ENCODE assay signal across 15 mouse cellular contexts in the genomic region with DNA sequence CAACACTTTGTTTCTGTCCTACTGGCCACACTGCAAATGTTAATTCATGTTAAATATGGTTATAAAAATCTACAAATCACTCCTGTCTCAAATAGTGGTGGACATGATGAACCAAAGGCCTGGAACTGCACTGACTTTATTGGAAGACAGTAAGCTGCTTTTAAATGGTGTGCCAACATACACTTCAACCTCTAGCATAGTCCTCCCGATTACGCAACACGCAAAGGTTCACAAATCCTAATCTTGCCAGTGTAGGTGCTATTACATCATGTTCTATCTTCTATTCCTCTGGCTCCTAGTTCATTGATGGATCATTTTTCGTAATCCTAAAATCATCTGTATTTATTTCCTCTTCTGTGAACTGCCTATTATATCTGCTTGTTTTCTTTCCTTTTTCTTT.
"Had no signal": no experiment of that assay in that cellular context is flagged by ENCODE, and none has a peak within 500 bp of the region (broad histone marks: within the 10 kb centered on the region; RNA-seq: fewer than 3 reads in every experiment).

No protein-coding gene starts in this region.

- H3K27me3 ChIP-seq: kidney, embryonic 15.5 days; limb, embryonic 13.5 days; midbrain, embryonic 12.5 days; stomach, embryonic 15.5 days had no signal

- H3K4me2 ChIP-seq: kidney, embryonic 15.5 days; limb, embryonic 13.5 days; midbrain, embryonic 12.5 days; stomach, embryonic 15.5 days had no signal

- H3K4me1 ChIP-seq: kidney, embryonic 15.5 days; limb, embryonic 13.5 days; midbrain, embryonic 12.5 days; stomach, embryonic 15.5 days had no signal

- H3K27ac ChIP-seq: kidney, embryonic 15.5 days; limb, embryonic 13.5 days; midbrain, embryonic 12.5 days; stomach, embryonic 15.5 days had no signal

- H3K9me3 ChIP-seq: kidney, embryonic 15.5 days; limb, embryonic 13.5 days; midbrain, embryonic 12.5 days; stomach, embryonic 15.5 days had no signal

- ATAC-seq: intestine, embryonic 16.5 days; lung, postnatal 0 days; midbrain, embryonic 16.5 days had no signal

- H3K36me3 ChIP-seq: kidney, embryonic 15.5 days; limb, embryonic 13.5 days; midbrain, embryonic 12.5 days; stomach, embryonic 15.5 days had no signal

- DNase-seq: kidney, adult 2 months; kidney, postnatal 14 days; left cerebral cortex, postnatal 4 days; lung, adult 18-20 months; lung, postnatal 4 days; right cerebral cortex, postnatal 14 days; thymus, adult 2 months; thymus, postnatal 25 days had no signal

- H3K9ac ChIP-seq: kidney, embryonic 15.5 days; limb, embryonic 13.5 days; midbrain, embryonic 12.5 days; stomach, embryonic 15.5 days had no signal

- H3K4me3 ChIP-seq: kidney, embryonic 15.5 days; limb, embryonic 13.5 days; midbrain, embryonic 12.5 days; stomach, embryonic 15.5 days had no signal
